Mouse (Mus musculus): Measurements from ENCODE around the gene Gpa33. TPM values are rescaled to one million over a fixed set of nuclear protein-coding genes. Genes with fewer than 3 reads are reported as not detected.

The Gpa33 gene
- polyA plus RNA-seq, 1 experiment from 2014 or later, result 50.4 TPM

- H3K27ac ChIP-seq (ENCODE audit: low read depth), result no peak overlapping the region
- DNase-seq (ENCODE audit: low spot score) (no peak), ATAC-seq (replicated peaks; ENCODE audit: low FRiP score, low TSS enrichment, low read depth) (no peak)
- H3K4me3 ChIP-seq (ENCODE audit: low read depth, low read length), result no peak overlapping the region
- no peak overlapping the region for H3K9ac ChIP-seq (ENCODE audit: low read length)
- WGBS, result 91% methylated on average over 3 of the region's 3 CpGs
- H3K4me2 ChIP-seq (ENCODE audit: low read length), result no peak overlapping the region
- H3K36me3 ChIP-seq (ENCODE audit: control insufficient read depth, insufficient read depth, low read length), result no peaks in the 10 kb centered on the region
- H3K4me1 ChIP-seq (replicated peaks; ENCODE audit: control insufficient read depth, insufficient read depth, low read length), result no peaks in the 10 kb centered on the region
- H3K27me3 ChIP-seq (replicated peaks; ENCODE audit: control insufficient read depth, insufficient read depth, low read length), result no peaks in the 10 kb centered on the region
- no peaks in the 10 kb centered on the region for H3K9me3 ChIP-seq (ENCODE audit: control insufficient read depth, low read length)
Observed at GRCm38 (mm10) chr1:166104858-166105257, 25.2 kb upstream of the Gpa33 start.

- no peak overlapping the region for H3K4me2 ChIP-seq (ENCODE audit: low read length)
- DNase-seq (ENCODE audit: low spot score) (no peak), ATAC-seq (replicated peaks; ENCODE audit: low FRiP score, low TSS enrichment, low read depth) (0 out of 2 replicates have a peak, but pooled peaks have one; percentile 15)
- H3K27ac ChIP-seq (ENCODE audit: low read depth), result no peak overlapping the region
- no peaks in the 10 kb centered on the region for H3K36me3 ChIP-seq (ENCODE audit: control insufficient read depth, insufficient read depth, low read length)
- no peaks in the 10 kb centered on the region for H3K4me1 ChIP-seq (replicated peaks; ENCODE audit: control insufficient read depth, insufficient read depth, low read length)
- no peak overlapping the region for H3K9ac ChIP-seq (ENCODE audit: low read length)
- H3K27me3 ChIP-seq (replicated peaks; ENCODE audit: control insufficient read depth, insufficient read depth, low read length), result no peaks in the 10 kb centered on the region
- WGBS, result 58% methylated on average over 6 of the region's 6 CpGs
- H3K4me3 ChIP-seq (ENCODE audit: low read depth, low read length), result no peak overlapping the region
- no peaks in the 10 kb centered on the region for H3K9me3 ChIP-seq (ENCODE audit: control insufficient read depth, low read length)
Observed at GRCm38 (mm10) chr1:166105464-166105863, 24.6 kb upstream of the Gpa33 start.

GRCm38 (mm10) chr1:166114986-166115385 is 15.1 kb upstream of the Gpa33 start:
- H3K4me2 ChIP-seq (ENCODE audit: low read length), result no peak overlapping the region
- no peaks in the 10 kb centered on the region for H3K9me3 ChIP-seq (ENCODE audit: control insufficient read depth, low read length)
- no peak for DNase-seq (ENCODE audit: low spot score)
- H3K27ac ChIP-seq (ENCODE audit: low read depth), result no peak overlapping the region
- no peak overlapping the region for H3K9ac ChIP-seq (ENCODE audit: low read length)
- no peaks in the 10 kb centered on the region for H3K27me3 ChIP-seq (replicated peaks; ENCODE audit: control insufficient read depth, insufficient read depth, low read length)
- H3K4me1 ChIP-seq (replicated peaks; ENCODE audit: control insufficient read depth, insufficient read depth, low read length), result 0 out of 2 replicates have a peak, but pooled peaks cover 3% of the 10 kb centered on the region
- no peak for ATAC-seq (replicated peaks; ENCODE audit: low FRiP score, low TSS enrichment, low read depth)
- 91% methylated on average over 3 of the region's 3 CpGs for WGBS
- no peak overlapping the region for H3K4me3 ChIP-seq (ENCODE audit: low read depth, low read length)
- H3K36me3 ChIP-seq (ENCODE audit: control insufficient read depth, insufficient read depth, low read length), result no peaks in the 10 kb centered on the region

GRCm38 (mm10) chr1:166115719-166116118 is 14.3 kb upstream of the Gpa33 start:
- Histone ChIP-seq H3K27ac (ENCODE audit: low read depth) (no peak overlapping the region), H3K9ac (ENCODE audit: low read length) (no peak overlapping the region), H3K4me3 (ENCODE audit: low read depth, low read length) (no peak overlapping the region), H3K9me3 (ENCODE audit: control insufficient read depth, low read length) (no peaks in the 10 kb centered on the region), H3K36me3 (ENCODE audit: control insufficient read depth, insufficient read depth, low read length) (no peaks in the 10 kb centered on the region), H3K4me1 (replicated peaks; ENCODE audit: control insufficient read depth, insufficient read depth, low read length) (0 out of 2 replicates have a peak, but pooled peaks cover 3% of the 10 kb centered on the region), H3K4me2 (ENCODE audit: low read length) (no peak overlapping the region), H3K27me3 (replicated peaks; ENCODE audit: control insufficient read depth, insufficient read depth, low read length) (no peaks in the 10 kb centered on the region)
- no peak for ATAC-seq (replicated peaks; ENCODE audit: low FRiP score, low TSS enrichment, low read depth)
- 92% methylated on average over 4 of the region's 4 CpGs for WGBS
- DNase-seq (ENCODE audit: low spot score), result no peak

- Histone ChIP-seq H3K27ac (ENCODE audit: low read depth) (no peak overlapping the region), H3K4me3 (ENCODE audit: low read depth, low read length) (no peak overlapping the region), H3K9me3 (ENCODE audit: control insufficient read depth, low read length) (no peaks in the 10 kb centered on the region), H3K9ac (ENCODE audit: low read length) (no peak overlapping the region), H3K36me3 (ENCODE audit: control insufficient read depth, insufficient read depth, low read length) (no peaks in the 10 kb centered on the region), H3K4me2 (ENCODE audit: low read length) (no peak overlapping the region), H3K27me3 (replicated peaks; ENCODE audit: control insufficient read depth, insufficient read depth, low read length) (no peaks in the 10 kb centered on the region), H3K4me1 (replicated peaks; ENCODE audit: control insufficient read depth, insufficient read depth, low read length) (0 out of 2 replicates have a peak, but pooled peaks cover 7% of the 10 kb centered on the region)
- no peak for DNase-seq (ENCODE audit: low spot score)
- no peak for ATAC-seq (replicated peaks; ENCODE audit: low FRiP score, low TSS enrichment, low read depth)
- WGBS, result 54% methylated on average over 13 of the region's 13 CpGs
Observed at GRCm38 (mm10) chr1:166117866-166118639, 12.0 kb upstream of the Gpa33 start.

GRCm38 (mm10) chr1:166122114-166122513 is 7.9 kb upstream of the Gpa33 start:
- DNase-seq (ENCODE audit: low spot score) (no peak), ATAC-seq (replicated peaks; ENCODE audit: low FRiP score, low TSS enrichment, low read depth) (no peak)
- Histone ChIP-seq H3K4me1 (replicated peaks; ENCODE audit: control insufficient read depth, insufficient read depth, low read length) (peaks cover 7% of the 10 kb centered on the region; the same call in 1 of the 2 replicates), H3K27me3 (replicated peaks; ENCODE audit: control insufficient read depth, insufficient read depth, low read length) (no peaks in the 10 kb centered on the region), H3K36me3 (ENCODE audit: control insufficient read depth, insufficient read depth, low read length) (no peaks in the 10 kb centered on the region), H3K27ac (ENCODE audit: low read depth) (no peak overlapping the region), H3K4me3 (ENCODE audit: low read depth, low read length) (no peak overlapping the region), H3K9me3 (ENCODE audit: control insufficient read depth, low read length) (no peaks in the 10 kb centered on the region), H3K9ac (ENCODE audit: low read length) (no peak overlapping the region), H3K4me2 (ENCODE audit: low read length) (no peak overlapping the region)
- WGBS, result 41% methylated on average over 7 of the region's 7 CpGs

GRCm38 (mm10) chr1:166123045-166123444 is 7.0 kb upstream of the Gpa33 start:
- DNase-seq (ENCODE audit: low spot score) (no peak), ATAC-seq (replicated peaks; ENCODE audit: low FRiP score, low TSS enrichment, low read depth) (no peak)
- Histone ChIP-seq H3K36me3 (ENCODE audit: control insufficient read depth, insufficient read depth, low read length) (no peaks in the 10 kb centered on the region), H3K9ac (ENCODE audit: low read length) (no peak overlapping the region), H3K9me3 (ENCODE audit: control insufficient read depth, low read length) (no peaks in the 10 kb centered on the region), H3K4me3 (ENCODE audit: low read depth, low read length) (no peak overlapping the region), H3K4me1 (replicated peaks; ENCODE audit: control insufficient read depth, insufficient read depth, low read length) (peaks cover 12% of the 10 kb centered on the region), H3K27ac (ENCODE audit: low read depth) (no peak overlapping the region), H3K27me3 (replicated peaks; ENCODE audit: control insufficient read depth, insufficient read depth, low read length) (no peaks in the 10 kb centered on the region), H3K4me2 (ENCODE audit: low read length) (no peak overlapping the region)
- WGBS, result 94% methylated on average over 1 of the region's 1 CpGs

- no peak for ATAC-seq (replicated peaks; ENCODE audit: low FRiP score, low TSS enrichment, low read depth)
- H3K27me3 ChIP-seq (replicated peaks; ENCODE audit: control insufficient read depth, insufficient read depth, low read length), result no peaks in the 10 kb centered on the region
- WGBS, result 96% methylated on average over 8 of the region's 8 CpGs
- H3K9me3 ChIP-seq (ENCODE audit: control insufficient read depth, low read length), result no peaks in the 10 kb centered on the region
- H3K27ac ChIP-seq (ENCODE audit: low read depth), result no peak overlapping the region
- H3K4me3 ChIP-seq (ENCODE audit: low read depth, low read length), result no peak overlapping the region
- H3K4me1 ChIP-seq (replicated peaks; ENCODE audit: control insufficient read depth, insufficient read depth, low read length), result peaks cover 14% of the 10 kb centered on the region
- DNase-seq (ENCODE audit: low spot score), result no peak
- H3K4me2 ChIP-seq (ENCODE audit: low read length), result no peak overlapping the region
- no peaks in the 10 kb centered on the region for H3K36me3 ChIP-seq (ENCODE audit: control insufficient read depth, insufficient read depth, low read length)
- H3K9ac ChIP-seq (ENCODE audit: low read length), result no peak overlapping the region
Observed at GRCm38 (mm10) chr1:166123751-166124150, 6.3 kb upstream of the Gpa33 start.
